Mouse (Mus musculus): ENCODE results near the gene Scd3.

DNA sequence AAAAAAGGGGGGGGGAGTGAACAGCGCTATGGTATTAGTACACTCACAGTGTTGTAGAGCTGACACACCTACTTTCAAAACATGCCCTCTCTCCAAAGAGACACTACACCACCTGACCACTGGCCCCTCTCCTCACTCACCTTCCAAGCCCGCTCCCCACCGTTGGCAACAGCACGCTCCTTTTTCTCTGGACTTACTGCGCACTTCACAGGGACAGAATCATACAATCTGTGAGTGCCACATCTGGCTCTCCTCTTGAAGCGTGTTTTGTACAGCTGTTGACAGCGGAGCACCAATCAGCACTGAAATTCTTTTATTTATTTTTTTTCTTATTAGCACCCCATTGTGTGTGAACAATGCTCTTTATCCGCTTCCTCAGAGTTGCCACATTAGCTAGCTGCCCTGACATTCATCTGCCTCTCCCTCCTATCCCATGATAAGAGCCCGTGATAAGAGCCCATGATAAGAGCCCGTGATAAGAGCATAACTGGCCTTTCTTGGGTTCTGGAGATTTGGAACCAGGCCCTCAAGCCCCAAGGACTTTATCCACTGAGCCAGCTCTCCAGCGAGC lies 43.4 kb downstream of the Scd3 start:
- TF ChIP-seq CTCF (IDR thresholded peaks at IDR 0.05; ENCODE audit: low read depth, low read length) (no peak), TAL1 (conservative IDR thresholded peaks at IDR 0.05; ENCODE audit: low read depth, low read length) (no peak), GATA1 (IDR thresholded peaks at IDR 0.05; ENCODE audit: borderline replicate concordance, low read length) (no peak)

All from G1E (cell line).